Mouse (Mus musculus) bone marrow macrophage, adult 2 months (primary cell): ENCODE results near the gene Yif1b.

Experiments used
- CTCF ChIP-seq: IDR thresholded peaks from 2 replicates; pipeline ENCODE4 v1.5.1; 2012; ENCODE audit warnings: low read depth, mild to moderate bottlenecking, low read length, moderate library complexity
- POLR2A ChIP-seq: IDR thresholded peaks from 2 replicates; pipeline ENCODE4 v1.6.1; 2012; ENCODE audit warnings: mild to moderate bottlenecking, low read depth, low read length, borderline replicate concordance

GRCm38 (mm10) chr7:29265636-29266035 lies 27.5 kb downstream of the Yif1b start:
- TF ChIP-seq CTCF: no peak
- no peak for TF ChIP-seq POLR2A
